Mouse (Mus musculus): ENCODE measurements around the gene Ccp110.

- TF ChIP-seq CTCF (IDR thresholded peaks at IDR 0.05 in 2 of 3, conservative IDR thresholded peaks at IDR 0.05 in 1 of 3; ENCODE audit: control insufficient read depth in 1 of 3, insufficient read depth in 1 of 3, low read depth in 2 of 3, low read length in 3 of 3, poor library complexity in 1 of 3, severe bottlenecking in 1 of 3) (no peak), E2F4 (IDR thresholded peaks at IDR 0.05; ENCODE audit: borderline replicate concordance, low read depth, low read length) (no peak), GABPA (IDR thresholded peaks at IDR 0.05; ENCODE audit: low read depth, low read length) (no peak), POLR2A (IDR thresholded peaks at IDR 0.05; ENCODE audit: control insufficient read depth in 1 of 2, insufficient read depth in 1 of 2, low read depth in 1 of 2, low read length in 2 of 2, poor library complexity in 1 of 2) (no peak), CHD1 (IDR thresholded peaks at IDR 0.05; ENCODE audit: low read depth, low read length) (no peak), MAX (IDR thresholded peaks at IDR 0.05; ENCODE audit: low read length) (no peak), USF1 (IDR thresholded peaks at IDR 0.05; ENCODE audit: low read depth, low read length) (no peak), ELF1 (IDR thresholded peaks at IDR 0.05; ENCODE audit: low read depth, low read length) (no peak), EP300 (IDR thresholded peaks at IDR 0.05; ENCODE audit: low read depth in 1 of 2, low read length in 2 of 2) (no peak), RAD21 (IDR thresholded peaks at IDR 0.05; ENCODE audit: low read depth, low read length) (no peak), GATA1 (IDR thresholded peaks at IDR 0.05; ENCODE audit: low read depth, low read length) (no peak), ZNF384 (IDR thresholded peaks at IDR 0.05; ENCODE audit: low read depth, low read length) (no peak), MAZ (IDR thresholded peaks at IDR 0.05; ENCODE audit: low read depth, low read length) (no peak)
Observed at GRCm38 (mm10) chr7:118786091-118786490, 73.7 kb downstream of the Ccp110 start.

Measured in MEL (cell line).